Mouse (Mus musculus): ENCODE data around the gene Ank3. TPM values are rescaled to one million over a fixed set of nuclear protein-coding genes. Genes with fewer than 3 reads are reported as not detected.

The Ank3 gene
- polyA plus RNA-seq, 1 experiment = 9.3 TPM

GRCm38 (mm10) chr10:69405431-69405830 lies 6.9 kb downstream of the Ank3 start:
- 0 out of 2 replicates have a peak, but pooled peaks cover 3% of the 10 kb centered on the region for H3K27me3 ChIP-seq (ENCODE audit: control insufficient read depth, insufficient read depth, low read length)
- no peak for TF ChIP-seq POLR2A (IDR thresholded peaks at IDR 0.05; ENCODE audit: low read depth, low read length)
- TF ChIP-seq CTCF (IDR thresholded peaks at IDR 0.05; ENCODE audit: extremely low read depth, insufficient read length, insufficient replicate concordance, low read depth, low read length) = no peak
- no peak overlapping the region for H3K27ac ChIP-seq (ENCODE audit: insufficient read depth, low read depth, low read length)
- no peaks in the 10 kb centered on the region for H3K36me3 ChIP-seq (ENCODE audit: control insufficient read depth, insufficient read depth, low read length)
- whole genome bisulfite sequencing = 78% methylated on average over 4 of the region's 4 CpGs
- H3K4me1 ChIP-seq (ENCODE audit: control insufficient read depth, insufficient read depth, insufficient read length, low read length) = no peaks in the 10 kb centered on the region
- no peak overlapping the region for H3K4me3 ChIP-seq (ENCODE audit: low read depth, low read length)

- Histone ChIP-seq H3K27ac (ENCODE audit: insufficient read depth, low read depth, low read length) (no peak overlapping the region), H3K4me3 (ENCODE audit: low read depth, low read length) (no peak overlapping the region), H3K27me3 (ENCODE audit: control insufficient read depth, insufficient read depth, low read length) (no peaks in the 10 kb centered on the region), H3K36me3 (ENCODE audit: control insufficient read depth, insufficient read depth, low read length) (no peaks in the 10 kb centered on the region), H3K4me1 (ENCODE audit: control insufficient read depth, insufficient read depth, insufficient read length, low read length) (no peaks in the 10 kb centered on the region)
- TF ChIP-seq CTCF (IDR thresholded peaks at IDR 0.05; ENCODE audit: extremely low read depth, insufficient read length, insufficient replicate concordance, low read depth, low read length) (no peak), POLR2A (IDR thresholded peaks at IDR 0.05; ENCODE audit: low read depth, low read length) (no peak)
- WGBS = 23% methylated on average over 12 of the region's 12 CpGs
Measured at GRCm38 (mm10) chr10:69414888-69415287, 16.3 kb downstream of the Ank3 start.

GRCm38 (mm10) chr10:69418716-69419115 lies 20.1 kb downstream of the Ank3 start:
- Histone ChIP-seq H3K4me1 (ENCODE audit: control insufficient read depth, insufficient read depth, insufficient read length, low read length) (no peaks in the 10 kb centered on the region), H3K36me3 (ENCODE audit: control insufficient read depth, insufficient read depth, low read length) (no peaks in the 10 kb centered on the region), H3K27me3 (ENCODE audit: control insufficient read depth, insufficient read depth, low read length) (no peaks in the 10 kb centered on the region), H3K27ac (ENCODE audit: insufficient read depth, low read depth, low read length) (no peak overlapping the region), H3K4me3 (ENCODE audit: low read depth, low read length) (no peak overlapping the region)
- no peak for TF ChIP-seq POLR2A (IDR thresholded peaks at IDR 0.05; ENCODE audit: low read depth, low read length)
- TF ChIP-seq CTCF (IDR thresholded peaks at IDR 0.05; ENCODE audit: extremely low read depth, insufficient read length, insufficient replicate concordance, low read depth, low read length) = no peak
- 32% methylated on average over 8 of the region's 8 CpGs for WGBS

GRCm38 (mm10) chr10:69420306-69420705 lies 21.7 kb downstream of the Ank3 start:
- H3K4me1 ChIP-seq (ENCODE audit: control insufficient read depth, insufficient read depth, insufficient read length, low read length) = no peaks in the 10 kb centered on the region
- 72% methylated on average over 6 of the region's 6 CpGs for WGBS
- TF ChIP-seq CTCF (IDR thresholded peaks at IDR 0.05; ENCODE audit: extremely low read depth, insufficient read length, insufficient replicate concordance, low read depth, low read length) (no peak), POLR2A (IDR thresholded peaks at IDR 0.05; ENCODE audit: low read depth, low read length) (no peak)
- H3K4me3 ChIP-seq (ENCODE audit: low read depth, low read length) = no peak overlapping the region
- H3K36me3 ChIP-seq (ENCODE audit: control insufficient read depth, insufficient read depth, low read length) = no peaks in the 10 kb centered on the region
- no peaks in the 10 kb centered on the region for H3K27me3 ChIP-seq (ENCODE audit: control insufficient read depth, insufficient read depth, low read length)
- H3K27ac ChIP-seq (ENCODE audit: insufficient read depth, low read depth, low read length) = no peak overlapping the region

GRCm38 (mm10) chr10:69424051-69424450 lies 25.5 kb downstream of the Ank3 start:
- TF ChIP-seq POLR2A (IDR thresholded peaks at IDR 0.05; ENCODE audit: low read depth, low read length) (no peak), CTCF (IDR thresholded peaks at IDR 0.05; ENCODE audit: extremely low read depth, insufficient read length, insufficient replicate concordance, low read depth, low read length) (no peak)
- H3K27me3 ChIP-seq (ENCODE audit: control insufficient read depth, insufficient read depth, low read length) = no peaks in the 10 kb centered on the region
- H3K36me3 ChIP-seq (ENCODE audit: control insufficient read depth, insufficient read depth, low read length) = no peaks in the 10 kb centered on the region
- no peak overlapping the region for H3K4me3 ChIP-seq (ENCODE audit: low read depth, low read length)
- 88% methylated on average over 3 of the region's 3 CpGs for WGBS
- H3K4me1 ChIP-seq (ENCODE audit: control insufficient read depth, insufficient read depth, insufficient read length, low read length) = no peaks in the 10 kb centered on the region
- no peak overlapping the region for H3K27ac ChIP-seq (ENCODE audit: insufficient read depth, low read depth, low read length)

GRCm38 (mm10) chr10:69430138-69430537 lies 31.6 kb downstream of the Ank3 start:
- H3K27me3 ChIP-seq (ENCODE audit: control insufficient read depth, insufficient read depth, low read length) = no peaks in the 10 kb centered on the region
- no peaks in the 10 kb centered on the region for H3K4me1 ChIP-seq (ENCODE audit: control insufficient read depth, insufficient read depth, insufficient read length, low read length)
- WGBS = 41% methylated on average over 4 of the region's 4 CpGs
- no peak overlapping the region for H3K27ac ChIP-seq (ENCODE audit: insufficient read depth, low read depth, low read length)
- no peak overlapping the region for H3K4me3 ChIP-seq (ENCODE audit: low read depth, low read length)
- no peak for TF ChIP-seq POLR2A (IDR thresholded peaks at IDR 0.05; ENCODE audit: low read depth, low read length)
- no peaks in the 10 kb centered on the region for H3K36me3 ChIP-seq (ENCODE audit: control insufficient read depth, insufficient read depth, low read length)

GRCm38 (mm10) chr10:69431101-69431500 lies 32.5 kb downstream of the Ank3 start:
- TF ChIP-seq CTCF (IDR thresholded peaks at IDR 0.05; ENCODE audit: extremely low read depth, insufficient read length, insufficient replicate concordance, low read depth, low read length) = no peak
- no peak for TF ChIP-seq POLR2A (IDR thresholded peaks at IDR 0.05; ENCODE audit: low read depth, low read length)
- WGBS = 83% methylated on average over 7 of the region's 7 CpGs
- Histone ChIP-seq H3K27ac (ENCODE audit: insufficient read depth, low read depth, low read length) (no peak overlapping the region), H3K4me3 (ENCODE audit: low read depth, low read length) (no peak overlapping the region), H3K36me3 (ENCODE audit: control insufficient read depth, insufficient read depth, low read length) (no peaks in the 10 kb centered on the region), H3K4me1 (ENCODE audit: control insufficient read depth, insufficient read depth, insufficient read length, low read length) (no peaks in the 10 kb centered on the region), H3K27me3 (ENCODE audit: control insufficient read depth, insufficient read depth, low read length) (no peaks in the 10 kb centered on the region)

- Histone ChIP-seq H3K27me3 (ENCODE audit: control insufficient read depth, insufficient read depth, low read length) (no peaks in the 10 kb centered on the region), H3K27ac (ENCODE audit: insufficient read depth, low read depth, low read length) (no peak overlapping the region), H3K36me3 (ENCODE audit: control insufficient read depth, insufficient read depth, low read length) (no peaks in the 10 kb centered on the region), H3K4me1 (ENCODE audit: control insufficient read depth, insufficient read depth, insufficient read length, low read length) (no peaks in the 10 kb centered on the region), H3K4me3 (ENCODE audit: low read depth, low read length) (no peak overlapping the region)
- WGBS = 83% methylated on average over 6 of the region's 6 CpGs
- TF ChIP-seq POLR2A (IDR thresholded peaks at IDR 0.05; ENCODE audit: low read depth, low read length) = no peak
- TF ChIP-seq CTCF (IDR thresholded peaks at IDR 0.05; ENCODE audit: extremely low read depth, insufficient read length, insufficient replicate concordance, low read depth, low read length) = no peak
Measured at GRCm38 (mm10) chr10:69435213-69435612, 36.6 kb downstream of the Ank3 start.
